Mouse (Mus musculus) heart, postnatal 0 days (tissue): ENCODE results near the gene Wwox.

ENCODE experiments used
- CTCF ChIP-seq: IDR thresholded peaks from 2 replicates; pipeline ENCODE4 v1.5.1; 2016; ENCODE audit warnings: antibody characterized with exemption, control low read depth, low read depth
- EP300 ChIP-seq: IDR thresholded peaks from 2 replicates; pipeline ENCODE4 v1.6.1; 2016; ENCODE audit warnings: antibody characterized with exemption, low read depth

DNA sequence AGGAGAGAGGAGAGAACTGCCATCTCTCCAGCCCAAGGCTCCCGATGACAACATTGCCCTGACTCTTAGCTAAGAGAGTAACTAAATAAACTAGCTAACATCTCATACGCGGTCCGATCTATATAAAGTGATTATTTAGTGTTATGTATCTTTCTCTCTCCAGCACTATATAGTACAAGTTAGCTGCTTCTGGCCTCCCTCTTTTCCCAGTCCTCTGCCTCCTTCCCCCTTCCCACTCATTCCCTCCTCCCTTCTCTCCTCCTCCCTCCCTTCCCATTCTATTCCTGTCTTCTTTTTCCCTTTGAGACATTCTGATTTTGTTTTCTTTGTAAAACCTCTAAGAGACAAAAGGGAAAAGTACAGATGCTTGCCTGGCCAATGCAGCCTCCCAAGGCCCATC lies 414.3 kb downstream of the Wwox start:
- TF ChIP-seq CTCF = no peak
- TF ChIP-seq EP300 = no peak
